Mouse (Mus musculus) stomach, postnatal 0 days (tissue): Measurements from ENCODE around the gene Phf20. TPM values are rescaled to one million over a fixed set of nuclear protein-coding genes. Genes with fewer than 3 reads are reported as not detected.

ENCODE experiments used
- ATAC-seq: fragments of 200-750 bp; cut with Nextera tagmentation; 2 replicates; pipeline ENCODE4 v1.8.0; 2017; ENCODE audit not compliant: low FRiP score, low TSS enrichment
- DNase-seq: peaks from one replicate; pipeline ENCODE4 v3.0.0-alpha.2; 2016; ENCODE audit warnings: low spot score
- H3K27ac ChIP-seq: fragments of 300-500 bp; sonication (generic); replicated peaks from 2 replicates; pipeline ENCODE4 v1.5.1; 2014; ENCODE audit warnings: mild to moderate bottlenecking, control low read depth
- H3K27me3 ChIP-seq: fragments of 300-500 bp; sonication (generic); 2 replicates; pipeline ENCODE4 v1.6.1; 2014; ENCODE audit warnings: low read length; ENCODE audit not compliant: control insufficient read depth, insufficient read depth
- H3K36me3 ChIP-seq: fragments of 300-500 bp; sonication (generic); 2 replicates; pipeline ENCODE4 v1.6.1; 2014; ENCODE audit warnings: low read length, mixed read lengths; ENCODE audit not compliant: control insufficient read depth, insufficient read depth
- H3K4me1 ChIP-seq: fragments of 300-500 bp; sonication (generic); replicated peaks from 2 replicates; pipeline ENCODE4 v1.6.1; 2014; ENCODE audit warnings: antibody characterized with exemption; ENCODE audit not compliant: control insufficient read depth, insufficient read depth
- H3K4me2 ChIP-seq: fragments of 300-500 bp; sonication (generic); replicated peaks from 2 replicates; pipeline ENCODE4 v1.6.1; 2014; ENCODE audit warnings: low read depth, mild to moderate bottlenecking, control low read depth, moderate library complexity
- H3K4me3 ChIP-seq: fragments of 300-500 bp; sonication (generic); 2 replicates; pipeline ENCODE4 v1.5.1; 2014; ENCODE audit warnings: low read depth, low read length, control low read depth
- H3K9ac ChIP-seq: fragments of 300-500 bp; sonication (generic); 2 replicates; pipeline ENCODE4 v1.6.1; 2014; ENCODE audit warnings: mild to moderate bottlenecking, low read length, control low read depth, mixed read lengths
- H3K9me3 ChIP-seq: fragments of 300-500 bp; sonication (generic); 2 replicates; pipeline ENCODE4 v1.6.1; 2016; ENCODE audit warnings: low read length; ENCODE audit not compliant: control insufficient read depth
- CTCF ChIP-seq: IDR thresholded peaks from 2 replicates; pipeline ENCODE4 v1.5.1; 2016; ENCODE audit warnings: antibody characterized with exemption, low read depth, mild to moderate bottlenecking, moderate library complexity
- EP300 ChIP-seq: optimal IDR thresholded peaks from 2 replicates; pipeline ENCODE3; 2016; ENCODE audit warnings: antibody characterized with exemption
- WGBS: fragments of 180-500 bp; shearing (Covaris S2); extraction: QIAGEN DNeasy Blood & Tissue Kit; methylation state at CpG from one replicate; pipeline ENCODE4 v1.1.7; 2014; 5-methylcytosine and 5-hydroxymethylcytosine counted together
- polyA plus RNA-seq: library from polyadenylated mRNA; unstranded; fragments of >200 nt; fragmentation: Nextera tagmentation; extraction: Ambion mirVana; gene quantifications from 2 replicates; pipeline ENCODE4 v1.2.1, GENCODE M21; 2015

Gene Phf20
- polyA plus RNA-seq, 1 experiment from 2014 or later: 28.4 TPM

- no peak for TF ChIP-seq CTCF
- TF ChIP-seq EP300: no peak
- no peaks in the 10 kb centered on the region for H3K27me3 ChIP-seq
- no peak overlapping the region for H3K4me2 ChIP-seq
- no peaks in the 10 kb centered on the region; the same call in 1 of the 2 replicates for H3K36me3 ChIP-seq
- no peak overlapping the region for H3K9ac ChIP-seq
- DNase-seq (no peak), ATAC-seq (no peak)
- no peaks in the 10 kb centered on the region for H3K9me3 ChIP-seq
- no peaks in the 10 kb centered on the region for H3K4me1 ChIP-seq
- H3K27ac ChIP-seq: no peak overlapping the region
- H3K4me3 ChIP-seq: no peak overlapping the region
These were observed 54.5 kb downstream of the Phf20 start for GRCm38 (mm10) chr2:156250761-156251160.

GRCm38 (mm10) chr2:156251291-156251690, 55.0 kb downstream of the Phf20 start:
- H3K27ac ChIP-seq: no peak overlapping the region
- no peaks in the 10 kb centered on the region for H3K27me3 ChIP-seq
- H3K9ac ChIP-seq: no peak overlapping the region
- DNase-seq (no peak), ATAC-seq (no peak)
- TF ChIP-seq CTCF: no peak
- TF ChIP-seq EP300: no peak
- H3K4me3 ChIP-seq: no peak overlapping the region
- H3K9me3 ChIP-seq: no peaks in the 10 kb centered on the region
- no peak overlapping the region for H3K4me2 ChIP-seq
- H3K36me3 ChIP-seq: no peaks in the 10 kb centered on the region; the same call in 1 of the 2 replicates
- no peaks in the 10 kb centered on the region for H3K4me1 ChIP-seq
- 85% methylated on average over 1 of the region's 1 CpGs for WGBS

- H3K4me1 ChIP-seq: no peaks in the 10 kb centered on the region
- ATAC-seq (no peak), DNase-seq (no peak)
- peak overlapping the region; percentile 50; the same call in 1 of the 2 replicates for H3K27ac ChIP-seq
- 53% methylated on average over 2 of the region's 2 CpGs for WGBS
- H3K9me3 ChIP-seq: no peaks in the 10 kb centered on the region
- TF ChIP-seq CTCF: no peak
- no peak for TF ChIP-seq EP300
- H3K27me3 ChIP-seq: no peaks in the 10 kb centered on the region
- no peak overlapping the region for H3K4me2 ChIP-seq
- H3K4me3 ChIP-seq: no peak overlapping the region
- H3K36me3 ChIP-seq: peaks cover 2% of the 10 kb centered on the region; the same call in 1 of the 2 replicates
- H3K9ac ChIP-seq: no peak overlapping the region
These were observed 60.8 kb downstream of the Phf20 start for GRCm38 (mm10) chr2:156257051-156257450.

- no peak overlapping the region for H3K9ac ChIP-seq
- no peaks in the 10 kb centered on the region for H3K4me1 ChIP-seq
- 77% methylated on average over 11 of the region's 11 CpGs for WGBS
- no peak for DNase-seq
- TF ChIP-seq EP300: no peak
- ATAC-seq: no peak
- H3K4me2 ChIP-seq: no peak overlapping the region
- no peaks in the 10 kb centered on the region for H3K9me3 ChIP-seq
- H3K4me3 ChIP-seq: no peak overlapping the region
- H3K27me3 ChIP-seq: no peaks in the 10 kb centered on the region
- 0 out of 2 replicates have a peak overlapping the region, but pooled peaks have one; percentile 35 for H3K27ac ChIP-seq
- peaks cover 2% of the 10 kb centered on the region; the same call in 1 of the 2 replicates for H3K36me3 ChIP-seq
These were observed 61.9 kb downstream of the Phf20 start for GRCm38 (mm10) chr2:156257922-156258761.

- Histone ChIP-seq H3K4me1 (no peaks in the 10 kb centered on the region), H3K9ac (no peak overlapping the region), H3K36me3 (peaks cover 2% of the 10 kb centered on the region; the same call in 1 of the 2 replicates), H3K27me3 (no peaks in the 10 kb centered on the region), H3K9me3 (no peaks in the 10 kb centered on the region), H3K4me2 (no peak overlapping the region), H3K27ac (no peak overlapping the region), H3K4me3 (no peak overlapping the region)
- 92% methylated on average over 2 of the region's 2 CpGs for WGBS
- DNase-seq (no peak), ATAC-seq (no peak)
- TF ChIP-seq CTCF (peak; percentile 58), EP300 (no peak)
These were observed 64.7 kb downstream of the Phf20 start for GRCm38 (mm10) chr2:156260968-156261367.

GRCm38 (mm10) chr2:156263204-156263893, 67.1 kb downstream of the Phf20 start:
- TF ChIP-seq EP300 (no peak), CTCF (no peak)
- 79% methylated on average over 4 of the region's 4 CpGs for WGBS
- no peak overlapping the region for H3K4me3 ChIP-seq
- H3K4me2 ChIP-seq: no peak overlapping the region
- no peak for ATAC-seq
- peaks cover 2% of the 10 kb centered on the region; the same call in 1 of the 2 replicates for H3K36me3 ChIP-seq
- H3K27ac ChIP-seq: no peak overlapping the region
- no peaks in the 10 kb centered on the region for H3K27me3 ChIP-seq
- H3K9me3 ChIP-seq: no peaks in the 10 kb centered on the region
- no peak for DNase-seq
- H3K9ac ChIP-seq: no peak overlapping the region
- H3K4me1 ChIP-seq: no peaks in the 10 kb centered on the region
